Mouse (Mus musculus): ENCODE results near the gene Atpaf2. TPM values are rescaled to one million over a fixed set of nuclear protein-coding genes. Genes with fewer than 3 reads are reported as not detected.

Gene Atpaf2
- polyA plus RNA-seq, 1 experiment from 2014 or later: 50.2 TPM

DNA sequence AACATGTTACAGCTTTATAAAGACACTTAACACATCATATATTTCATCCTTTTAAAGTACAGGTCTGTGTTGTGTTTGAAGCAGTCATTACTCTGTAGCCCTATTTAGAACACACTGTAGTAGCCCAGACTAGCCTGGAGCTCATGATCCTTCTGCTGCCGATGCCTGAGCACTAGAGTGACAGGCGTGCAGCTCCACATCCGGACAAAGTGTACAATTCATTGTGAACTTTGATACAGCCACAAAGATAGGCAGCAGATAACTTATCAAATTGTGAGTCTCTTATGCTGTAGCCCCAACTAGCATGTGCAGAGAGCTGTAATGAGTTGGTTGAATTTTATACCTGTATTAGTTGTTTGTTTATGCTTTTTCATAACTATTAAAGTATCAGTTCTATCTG is 9.4 kb upstream of the Atpaf2 start:
- WGBS (ENCODE audit: insufficient replicate concordance): 72% methylated on average over 3 of the region's 3 CpGs
- no peak for ATAC-seq
- Histone ChIP-seq H3K36me3 (peaks cover 60% of the 10 kb centered on the region), H3K4me3 (no peak overlapping the region), H3K27me3 (replicated peaks) (no peaks in the 10 kb centered on the region), H3K9me3 (replicated peaks) (no peaks in the 10 kb centered on the region), H3K4me2 (no peak overlapping the region), H3K9ac (no peak overlapping the region), H3K27ac (no peak overlapping the region), H3K4me1 (no peaks in the 10 kb centered on the region)

- ATAC-seq: no peak
- peaks cover 53% of the 10 kb centered on the region for H3K36me3 ChIP-seq
- H3K4me3 ChIP-seq: no peak overlapping the region
- H3K27me3 ChIP-seq (replicated peaks): no peaks in the 10 kb centered on the region
- no peak overlapping the region for H3K4me2 ChIP-seq
- no peaks in the 10 kb centered on the region for H3K9me3 ChIP-seq (replicated peaks)
- 68% methylated on average over 1 of the region's 1 CpGs for WGBS (ENCODE audit: insufficient replicate concordance)
- H3K9ac ChIP-seq: no peak overlapping the region
- H3K4me1 ChIP-seq: peaks cover 5% of the 10 kb centered on the region; the same call in 1 of the 2 replicates
- H3K27ac ChIP-seq: no peak overlapping the region
Observed at GRCm38 (mm10) chr11:60426417-60426816, 8.2 kb upstream of the Atpaf2 start.

DNA sequence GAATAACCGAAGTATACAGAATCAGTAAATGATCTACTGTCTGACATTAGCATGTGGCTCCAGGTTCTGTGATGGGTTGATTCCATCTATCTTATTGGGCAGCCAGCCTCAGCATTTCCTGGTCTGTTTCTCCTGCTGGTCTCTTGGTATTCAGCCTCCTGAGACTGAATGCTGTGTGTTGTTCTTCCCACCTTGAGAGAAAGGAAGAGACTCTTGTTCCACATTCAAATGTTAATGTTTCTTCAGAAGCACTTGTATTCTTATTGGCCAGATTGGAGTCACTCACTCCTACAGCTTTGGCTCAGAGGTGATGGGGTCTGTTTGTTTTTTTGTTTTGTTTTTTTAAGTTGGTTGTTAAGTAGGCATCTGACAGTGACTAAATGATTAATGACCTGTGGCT is 4.7 kb upstream of the Atpaf2 start:
- no peak overlapping the region for H3K4me3 ChIP-seq
- no peak for ATAC-seq
- 73% methylated on average over 1 of the region's 1 CpGs for WGBS (ENCODE audit: insufficient replicate concordance)
- no peak overlapping the region for H3K27ac ChIP-seq
- H3K27me3 ChIP-seq (replicated peaks): no peaks in the 10 kb centered on the region
- H3K4me1 ChIP-seq: peaks cover 17% of the 10 kb centered on the region
- H3K36me3 ChIP-seq: peaks cover 31% of the 10 kb centered on the region
- H3K4me2 ChIP-seq: no peak overlapping the region
- H3K9me3 ChIP-seq (replicated peaks): no peaks in the 10 kb centered on the region
- H3K9ac ChIP-seq: no peak overlapping the region

DNA sequence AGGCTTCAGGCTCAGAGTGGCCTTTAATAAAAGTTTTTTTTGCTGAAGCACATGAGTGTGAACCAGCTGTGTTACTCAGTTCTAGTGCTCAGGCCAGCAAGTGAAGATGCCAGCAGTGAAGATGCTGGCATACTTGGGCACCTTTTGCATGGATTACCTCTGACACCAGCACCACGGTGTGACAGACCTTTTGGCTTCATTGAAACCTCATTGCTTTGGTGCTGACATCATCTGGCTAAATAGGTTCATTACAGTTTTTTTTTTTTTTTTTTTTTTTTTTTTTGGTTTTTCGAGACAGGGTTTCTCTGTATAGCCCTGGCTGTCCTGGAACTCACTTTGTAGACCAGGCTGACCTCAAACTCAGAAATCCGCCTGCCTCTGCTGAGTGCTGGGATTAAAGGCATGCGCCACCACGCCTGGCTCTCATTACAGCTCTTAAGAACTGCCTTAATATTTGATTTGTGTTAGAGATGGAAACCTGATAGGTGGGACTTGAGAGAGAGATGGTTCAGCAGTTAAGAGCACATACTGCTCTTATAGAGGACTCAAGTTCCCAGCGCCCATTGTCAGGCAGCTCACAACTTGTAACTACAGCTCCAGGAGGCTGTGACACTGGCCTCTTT is 3.9 kb upstream of the Atpaf2 start:
- no peaks in the 10 kb centered on the region for H3K27me3 ChIP-seq (replicated peaks)
- peaks cover 18% of the 10 kb centered on the region for H3K4me1 ChIP-seq
- WGBS (ENCODE audit: insufficient replicate concordance): 61% methylated on average over 6 of the region's 6 CpGs
- H3K9me3 ChIP-seq (replicated peaks): no peaks in the 10 kb centered on the region
- no peak overlapping the region for H3K9ac ChIP-seq
- no peak overlapping the region for H3K27ac ChIP-seq
- ATAC-seq: no peak
- H3K4me2 ChIP-seq: no peak overlapping the region
- H3K36me3 ChIP-seq: peaks cover 23% of the 10 kb centered on the region
- no peak overlapping the region for H3K4me3 ChIP-seq

DNA sequence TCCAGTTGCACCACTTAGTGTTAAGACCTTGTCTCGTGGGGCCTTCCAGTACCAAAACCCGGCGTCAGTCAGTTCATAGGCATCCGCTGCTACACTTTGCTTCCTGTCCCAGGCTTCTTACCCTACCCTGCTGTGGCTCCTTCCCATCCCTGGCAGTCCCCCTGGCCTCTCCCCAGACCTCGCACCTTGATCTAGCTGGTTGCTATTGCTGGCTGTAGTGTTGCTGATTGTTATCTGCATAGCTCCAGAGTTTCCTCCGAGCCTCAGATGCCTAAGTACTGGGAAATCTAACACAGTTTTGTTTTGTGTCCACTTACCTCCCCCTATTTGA is 181 bp upstream of the Atpaf2 start:
- peak overlapping the region; percentile 87 for H3K27ac ChIP-seq
- H3K4me3 ChIP-seq: peak overlapping the region; percentile 85
- WGBS (ENCODE audit: insufficient replicate concordance): 3% methylated on average over 6 of the region's 6 CpGs
- no peak for ATAC-seq
- peaks cover 41% of the 10 kb centered on the region for H3K4me1 ChIP-seq
- peak overlapping the region; percentile 92 for H3K9ac ChIP-seq
- H3K27me3 ChIP-seq (replicated peaks): no peaks in the 10 kb centered on the region
- H3K4me2 ChIP-seq: peak overlapping the region; percentile 91
- H3K36me3 ChIP-seq: peaks cover 3% of the 10 kb centered on the region
- H3K9me3 ChIP-seq (replicated peaks): no peaks in the 10 kb centered on the region

DNA sequence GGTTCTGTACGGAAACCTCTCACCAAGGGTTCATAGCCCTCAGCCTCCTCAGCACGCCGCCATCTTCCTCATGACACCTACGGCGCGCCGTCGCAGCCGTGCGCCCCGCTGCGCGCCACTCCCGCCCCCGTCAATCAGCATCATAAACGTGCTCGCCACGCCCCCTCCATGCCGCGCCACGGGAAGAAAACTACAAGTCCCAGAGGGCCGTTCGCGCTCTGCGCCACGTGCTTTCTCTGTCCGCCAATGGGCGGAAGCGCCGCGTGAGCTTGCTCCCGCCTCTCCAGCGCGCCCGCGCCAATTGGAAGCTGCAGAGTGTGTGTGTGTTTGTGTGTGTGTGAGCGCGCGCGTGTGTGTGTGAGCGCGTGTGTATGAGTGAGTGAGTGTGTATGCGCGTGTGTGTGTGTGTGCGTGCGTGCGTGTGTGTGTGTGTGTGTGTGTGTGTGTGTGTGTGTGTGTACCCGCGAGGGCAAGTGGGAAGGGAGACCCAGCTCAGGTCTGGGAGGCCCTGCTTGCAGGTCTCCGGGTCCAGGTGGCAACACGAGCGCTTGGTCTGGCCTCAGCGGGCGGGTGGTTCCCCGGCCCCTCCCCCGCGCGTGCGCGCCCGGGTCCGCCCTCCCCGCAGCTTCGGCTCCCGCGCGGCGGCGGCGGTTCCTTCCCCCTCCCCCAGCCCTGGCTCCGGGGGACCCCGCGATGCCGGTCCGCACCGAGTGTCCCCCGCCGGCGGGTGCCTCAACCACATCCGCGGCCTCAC is 1.1 kb downstream of the Atpaf2 start, which contains the start of gene Gid4:
Gid4 (plus strand) TSS at position 183 of the 754 bp plus-strand sequence.
- H3K27ac ChIP-seq: peak within 1 kb of the TSS; percentile 87
- peak within 1 kb of the TSS; percentile 91 for H3K4me2 ChIP-seq
- ATAC-seq: peak; percentile 95
- peak within 1 kb of the TSS; percentile 85 for H3K4me3 ChIP-seq
- peaks cover 41% of the 10 kb centered on the region for H3K4me1 ChIP-seq
- H3K36me3 ChIP-seq: peaks cover 3% of the 10 kb centered on the region
- peak within 1 kb of the TSS; percentile 92 for H3K9ac ChIP-seq
- WGBS (ENCODE audit: insufficient replicate concordance): under 1% methylated on average over 71 of the region's 81 CpGs
- H3K9me3 ChIP-seq (replicated peaks): no peaks in the 10 kb centered on the region
- H3K27me3 ChIP-seq (replicated peaks): no peaks in the 10 kb centered on the region

DNA sequence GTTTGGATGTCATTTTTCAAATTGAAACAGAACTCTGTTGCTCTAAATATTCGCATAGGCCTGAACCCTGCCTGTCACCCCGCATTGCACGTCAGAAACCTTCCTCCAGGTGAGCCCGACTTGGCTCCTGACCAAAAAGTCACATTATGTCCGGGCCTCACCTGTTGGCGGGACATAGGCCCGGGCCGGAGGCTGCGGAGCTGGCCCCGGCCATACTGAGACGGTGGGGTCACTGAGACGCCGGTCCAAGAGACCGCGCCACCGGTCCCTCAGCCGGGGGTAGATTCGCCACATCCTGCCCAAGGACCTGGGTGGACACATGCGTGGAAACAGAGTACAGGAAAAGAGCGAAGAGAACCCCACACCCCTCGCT is 1.7 kb downstream of the Atpaf2 start:
- peaks cover 36% of the 10 kb centered on the region for H3K4me1 ChIP-seq
- H3K4me3 ChIP-seq: peak overlapping the region; percentile 85
- no peaks in the 10 kb centered on the region for H3K27me3 ChIP-seq (replicated peaks)
- H3K4me2 ChIP-seq: peak overlapping the region; percentile 91
- WGBS (ENCODE audit: insufficient replicate concordance): under 1% methylated on average over 21 of the region's 21 CpGs
- no peaks in the 10 kb centered on the region for H3K9me3 ChIP-seq (replicated peaks)
- peak overlapping the region; percentile 89 for H3K9ac ChIP-seq
- ATAC-seq: peak; percentile 53
- H3K36me3 ChIP-seq: peaks cover 5% of the 10 kb centered on the region
- peak overlapping the region; percentile 75 for H3K27ac ChIP-seq

- Histone ChIP-seq H3K9me3 (replicated peaks) (no peaks in the 10 kb centered on the region), H3K4me3 (no peak overlapping the region), H3K4me1 (peaks cover 24% of the 10 kb centered on the region), H3K36me3 (peaks cover 34% of the 10 kb centered on the region), H3K27ac (no peak overlapping the region), H3K27me3 (replicated peaks) (no peaks in the 10 kb centered on the region), H3K9ac (no peak overlapping the region), H3K4me2 (no peak overlapping the region)
- WGBS (ENCODE audit: insufficient replicate concordance): 88% methylated on average over 2 of the region's 2 CpGs
- no peak for ATAC-seq
Observed at GRCm38 (mm10) chr11:60412921-60413320, 5.3 kb downstream of the Atpaf2 start.

DNA sequence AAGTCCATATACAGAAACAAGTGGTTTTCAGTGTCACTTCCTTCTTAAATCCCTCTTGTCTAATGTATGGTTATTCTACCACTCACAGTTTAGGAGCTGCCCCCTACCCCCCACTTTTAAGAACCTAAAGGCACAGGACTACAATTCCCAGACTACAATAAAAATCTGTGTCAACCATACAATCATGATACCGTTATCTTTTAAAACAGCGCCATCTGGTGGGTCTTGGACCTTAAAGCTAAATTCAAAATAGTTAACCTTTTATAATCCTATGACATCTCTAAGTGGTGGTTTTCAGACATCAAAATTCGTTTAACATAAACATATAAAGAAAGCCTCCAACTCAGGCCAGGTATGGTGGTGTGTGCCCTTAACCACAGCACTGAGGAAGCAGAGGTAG is 6.1 kb downstream of the Atpaf2 start:
- H3K4me1 ChIP-seq: peaks cover 23% of the 10 kb centered on the region
- H3K27me3 ChIP-seq (replicated peaks): no peaks in the 10 kb centered on the region
- no peaks in the 10 kb centered on the region for H3K9me3 ChIP-seq (replicated peaks)
- no peak overlapping the region for H3K4me2 ChIP-seq
- H3K36me3 ChIP-seq: peaks cover 41% of the 10 kb centered on the region
- WGBS (ENCODE audit: insufficient replicate concordance): 11% methylated on average over 3 of the region's 3 CpGs
- H3K4me3 ChIP-seq: no peak overlapping the region
- H3K27ac ChIP-seq: no peak overlapping the region
- ATAC-seq: no peak
- no peak overlapping the region for H3K9ac ChIP-seq

GRCm38 (mm10) chr11:60406606-60407005 is 11.7 kb downstream of the Atpaf2 start:
- no peaks in the 10 kb centered on the region for H3K9me3 ChIP-seq (replicated peaks)
- H3K4me1 ChIP-seq: no peaks in the 10 kb centered on the region; the same call in 1 of the 2 replicates
- H3K9ac ChIP-seq: no peak overlapping the region
- peaks cover 92% of the 10 kb centered on the region for H3K36me3 ChIP-seq
- 89% methylated on average over 1 of the region's 1 CpGs for WGBS (ENCODE audit: insufficient replicate concordance)
- no peak overlapping the region for H3K4me2 ChIP-seq
- no peak overlapping the region for H3K4me3 ChIP-seq
- no peak for ATAC-seq
- H3K27me3 ChIP-seq (replicated peaks): no peaks in the 10 kb centered on the region
- H3K27ac ChIP-seq: no peak overlapping the region

DNA sequence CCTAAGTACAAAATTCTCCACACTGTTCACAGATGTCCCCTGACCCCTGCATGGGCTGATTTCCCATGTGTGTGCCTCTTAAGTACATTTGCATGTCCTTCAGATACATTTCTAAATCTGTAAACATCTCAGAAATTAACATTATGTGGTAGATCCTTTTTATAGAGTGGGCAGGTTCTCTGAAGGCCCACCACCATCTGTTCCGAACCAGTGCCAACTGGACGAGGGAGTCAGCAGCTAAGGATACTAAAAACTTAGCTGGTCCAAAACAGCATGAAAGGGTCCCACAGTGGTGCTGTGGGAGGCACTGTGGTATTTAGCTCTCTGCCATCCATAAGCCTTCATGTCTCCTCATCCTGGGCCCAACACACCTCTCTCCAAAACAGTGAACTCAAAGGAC is 21.1 kb downstream of the Atpaf2 start:
- Histone ChIP-seq H3K4me3 (no peak overlapping the region), H3K9me3 (replicated peaks) (no peaks in the 10 kb centered on the region), H3K9ac (no peak overlapping the region), H3K4me2 (no peak overlapping the region), H3K27me3 (replicated peaks) (no peaks in the 10 kb centered on the region), H3K4me1 (no peaks in the 10 kb centered on the region), H3K36me3 (peaks cover 25% of the 10 kb centered on the region), H3K27ac (no peak overlapping the region)
- WGBS (ENCODE audit: insufficient replicate concordance): 69% methylated on average over 2 of the region's 2 CpGs
- ATAC-seq: no peak

DNA sequence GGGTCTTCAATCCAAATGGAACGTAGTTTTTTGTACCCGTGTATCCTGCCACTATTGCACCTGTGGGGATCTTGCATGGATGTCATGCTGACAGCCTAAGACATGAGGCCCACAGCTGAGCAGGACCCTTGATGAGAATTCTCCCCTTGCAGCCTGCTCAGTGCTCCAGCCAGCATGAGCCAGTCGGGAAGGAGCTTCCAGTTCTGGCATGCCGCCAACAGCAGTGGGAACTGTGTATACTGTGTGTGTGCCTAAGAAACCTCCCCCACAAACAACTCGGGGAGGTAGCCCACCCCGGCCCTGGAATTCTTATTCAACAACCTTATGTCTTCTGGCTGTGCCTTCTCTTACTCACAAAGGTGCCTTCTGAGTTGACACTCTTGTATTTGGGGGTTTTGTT is 21.7 kb downstream of the Atpaf2 start:
- no peak for ATAC-seq
- Histone ChIP-seq H3K4me3 (no peak overlapping the region), H3K9me3 (replicated peaks) (no peaks in the 10 kb centered on the region), H3K4me1 (no peaks in the 10 kb centered on the region), H3K36me3 (peaks cover 18% of the 10 kb centered on the region), H3K9ac (no peak overlapping the region), H3K27me3 (replicated peaks) (no peaks in the 10 kb centered on the region), H3K4me2 (no peak overlapping the region), H3K27ac (no peak overlapping the region)
- 71% methylated on average over 6 of the region's 6 CpGs for WGBS (ENCODE audit: insufficient replicate concordance)
